Mouse (Mus musculus) kidney, adult 8-10 months (tissue): ENCODE data around the gene Gab3.
A peak's percentile ranks its signal among the peaks of the same experiment; 100 is the strongest.
"Not testable (repeated sequence)": the region's sequence is repeated elsewhere in the genome, so short reads cannot be mapped to it uniquely, and the experiment has no call there.

ENCODE experiments used
- DNase-seq, 2 experiments: peaks; one replicate each; pipeline ENCODE4 v3.0.0; 2022

Gene Gab3

DNA sequence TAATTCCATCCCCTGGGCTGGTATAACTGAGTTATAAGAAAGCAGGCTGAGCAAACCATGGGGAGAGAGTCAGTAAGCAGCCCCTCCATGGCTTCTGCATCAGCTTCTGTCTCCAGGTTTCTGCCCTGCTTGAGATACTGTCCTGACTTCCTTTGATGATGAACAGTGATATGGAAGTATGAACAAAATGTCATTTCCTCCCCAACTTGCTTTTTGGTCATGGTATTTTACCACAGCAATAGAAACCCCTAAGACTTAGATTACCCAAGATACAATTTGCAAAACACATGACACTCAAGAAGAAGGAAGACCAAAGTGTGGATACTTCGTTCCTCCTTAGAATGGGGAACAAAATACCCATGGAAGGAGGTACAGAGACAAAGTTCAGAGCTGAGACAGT, 51.2 kb downstream of the Gab3 start:
- DNase-seq, result not testable (repeated sequence)

DNA sequence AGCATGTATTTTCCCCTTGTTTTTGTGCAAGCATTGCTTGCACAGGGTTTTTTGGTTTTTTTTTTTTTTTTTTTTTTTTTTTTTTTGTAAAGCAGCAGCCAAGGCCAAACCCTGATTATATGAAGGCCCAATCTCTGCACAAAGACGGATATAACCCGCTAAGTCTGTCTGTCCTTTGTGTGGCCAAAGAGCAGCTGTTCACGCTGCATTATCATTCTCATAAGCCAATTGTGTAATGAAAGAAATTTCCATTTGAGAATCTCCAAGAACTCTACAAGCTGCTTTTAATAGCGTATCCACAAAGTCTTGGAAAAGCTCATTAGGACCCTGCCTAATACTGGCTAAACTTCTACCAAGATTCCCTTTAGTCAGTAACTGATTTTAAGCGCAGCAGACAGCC, 101.5 kb downstream of the Gab3 start:
- DNase-seq, result no peak

DNA sequence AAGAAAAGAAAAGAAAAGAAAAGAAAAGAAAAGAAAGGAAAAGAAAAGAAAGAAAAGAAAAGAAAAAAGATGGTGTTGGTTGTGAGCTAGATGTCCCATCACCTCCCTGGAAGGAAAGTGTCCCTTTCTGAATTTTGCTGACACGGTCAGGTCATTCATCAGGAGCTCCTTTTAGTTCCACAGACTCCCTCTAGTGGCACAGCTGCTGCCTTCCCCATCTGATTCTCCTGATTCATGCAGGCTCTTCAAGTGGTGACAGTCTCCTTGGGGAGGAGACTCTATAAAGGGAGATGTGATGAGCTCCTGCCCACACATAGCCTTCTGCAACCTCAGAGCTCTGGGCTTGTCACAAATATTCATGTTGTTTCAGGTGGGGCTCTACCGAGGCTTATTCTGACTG, 122.4 kb downstream of the Gab3 start:
- peak; percentile 4 to 23 for DNase-seq

DNA sequence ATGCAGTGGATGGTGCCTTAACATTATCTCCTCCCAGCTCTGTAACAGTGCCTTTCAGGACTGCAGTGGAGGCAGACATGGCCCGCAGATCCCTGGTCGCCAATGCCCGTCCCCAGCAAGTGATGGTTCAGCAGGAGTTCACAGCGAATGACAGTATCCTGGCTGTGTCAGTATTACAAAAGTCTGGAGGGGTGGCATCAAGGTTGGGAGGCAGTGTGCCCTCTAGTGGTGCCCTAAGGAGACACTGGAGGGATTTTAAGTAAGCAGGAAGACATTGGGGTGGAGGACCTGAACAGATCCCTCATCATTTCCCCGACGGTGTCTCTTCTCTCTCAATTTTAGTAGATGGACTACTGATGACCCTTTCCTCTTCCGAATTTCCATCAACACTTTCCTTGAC, 126.1 kb downstream of the Gab3 start:
- DNase-seq, result not testable (repeated sequence)
